Mouse (Mus musculus) forebrain, embryonic 13.5 days (tissue): ENCODE data around the gene Ccdc57. TPM values are rescaled to one million over a fixed set of nuclear protein-coding genes. Genes with fewer than 3 reads are reported as not detected.

Experiments
- ATAC-seq: fragments of 200-750 bp; cut with Nextera tagmentation; 2 replicates; pipeline ENCODE4 v1.8.0; 2017
- H3K27ac ChIP-seq: fragments of 300-500 bp; sonication (generic); 2 replicates; pipeline ENCODE4 v1.5.1; 2015; ENCODE audit warnings: inconsistent platforms, mild to moderate bottlenecking, moderate library complexity
- H3K27me3 ChIP-seq: fragments of 300-500 bp; sonication (generic); 2 replicates; pipeline ENCODE4 v1.6.1; 2015; ENCODE audit warnings: mild to moderate bottlenecking, inconsistent platforms
- H3K36me3 ChIP-seq: fragments of 300-500 bp; sonication (generic); 2 replicates; pipeline ENCODE4 v1.6.1; 2015; ENCODE audit warnings: mild to moderate bottlenecking, inconsistent platforms; ENCODE audit not compliant: poor library complexity, severe bottlenecking
- H3K4me1 ChIP-seq: fragments of 300-500 bp; sonication (generic); 2 replicates; pipeline ENCODE4 v1.6.1; 2015; ENCODE audit warnings: inconsistent platforms
- H3K4me2 ChIP-seq: fragments of 300-500 bp; sonication (generic); 2 replicates; pipeline ENCODE4 v1.6.1; 2015; ENCODE audit warnings: inconsistent platforms, mild to moderate bottlenecking, moderate library complexity
- H3K4me3 ChIP-seq: fragments of 300-500 bp; sonication (generic); 2 replicates; pipeline ENCODE4 v1.5.1; 2015; ENCODE audit warnings: mild to moderate bottlenecking, inconsistent platforms
- H3K9ac ChIP-seq: fragments of 300-500 bp; sonication (generic); 2 replicates; pipeline ENCODE4 v1.6.1; 2015; ENCODE audit warnings: mild to moderate bottlenecking, inconsistent platforms
- H3K9me3 ChIP-seq: fragments of 300-500 bp; sonication (generic); replicated peaks from 2 replicates; pipeline ENCODE4 v1.6.1; 2016; ENCODE audit warnings: inconsistent platforms
- WGBS: fragments of 180-500 bp; shearing (Covaris S2); methylation state at CpG from one replicate; pipeline ENCODE4 v1.1.7; 2015; 5-methylcytosine and 5-hydroxymethylcytosine counted together
- polyA plus RNA-seq: library from polyadenylated mRNA; unstranded; fragments of >200 nt; fragmentation: Nextera tagmentation; extraction: Ambion mirVana; gene quantifications from 2 replicates; pipeline ENCODE4 v1.2.1, GENCODE M21; 2015

The Ccdc57 gene
- polyA plus RNA-seq, 1 experiment from 2014 or later = 5.6 TPM

GRCm38 (mm10) chr11:120962050-120962771 is 29.5 kb upstream of the Ccdc57 start:
- Histone ChIP-seq H3K9me3 (no peaks in the 10 kb centered on the region), H3K27me3 (no peaks in the 10 kb centered on the region), H3K4me2 (no peak overlapping the region), H3K36me3 (peaks cover 98% of the 10 kb centered on the region), H3K4me1 (peaks cover 9% of the 10 kb centered on the region), H3K27ac (no peak overlapping the region), H3K9ac (no peak overlapping the region), H3K4me3 (no peak overlapping the region)
- no peak for ATAC-seq
- WGBS = 95% methylated on average over 13 of the region's 13 CpGs

GRCm38 (mm10) chr11:120961594-120961993 is 28.9 kb upstream of the Ccdc57 start:
- WGBS = 84% methylated on average over 7 of the region's 7 CpGs
- ATAC-seq = no peak
- no peaks in the 10 kb centered on the region for H3K27me3 ChIP-seq
- H3K4me1 ChIP-seq = peaks cover 9% of the 10 kb centered on the region
- H3K4me2 ChIP-seq = no peak overlapping the region
- H3K9me3 ChIP-seq = no peaks in the 10 kb centered on the region
- no peak overlapping the region for H3K9ac ChIP-seq
- H3K27ac ChIP-seq = no peak overlapping the region
- H3K4me3 ChIP-seq = no peak overlapping the region
- peaks cover 98% of the 10 kb centered on the region for H3K36me3 ChIP-seq

- Histone ChIP-seq H3K9me3 (no peaks in the 10 kb centered on the region), H3K4me1 (peaks cover 9% of the 10 kb centered on the region)
Observed at GRCm38 (mm10) chr11:120960248-120960647, 27.6 kb upstream of the Ccdc57 start.

GRCm38 (mm10) chr11:120959564-120959963 is 26.9 kb upstream of the Ccdc57 start:
- H3K4me2 ChIP-seq = no peak overlapping the region
- ATAC-seq = no peak
- H3K36me3 ChIP-seq = peaks cover 96% of the 10 kb centered on the region
- H3K27me3 ChIP-seq = no peaks in the 10 kb centered on the region
- H3K9me3 ChIP-seq = no peaks in the 10 kb centered on the region
- no peak overlapping the region for H3K9ac ChIP-seq
- H3K27ac ChIP-seq = no peak overlapping the region
- 76% methylated on average over 3 of the region's 3 CpGs for WGBS
- 0 out of 2 replicates have a peak, but pooled peaks cover 3% of the 10 kb centered on the region for H3K4me1 ChIP-seq
- no peak overlapping the region for H3K4me3 ChIP-seq

More at GRCm38 (mm10) chr11:120960248-120960647, 27.6 kb upstream of the Ccdc57 start:
- no peak overlapping the region for H3K9ac ChIP-seq
- peaks cover 98% of the 10 kb centered on the region for H3K36me3 ChIP-seq
- ATAC-seq = no peak
- H3K4me2 ChIP-seq = no peak overlapping the region
- WGBS = 81% methylated on average over 1 of the region's 1 CpGs
- no peaks in the 10 kb centered on the region for H3K27me3 ChIP-seq
- H3K27ac ChIP-seq = no peak overlapping the region
- no peak overlapping the region for H3K4me3 ChIP-seq

GRCm38 (mm10) chr11:120959066-120959465 is 26.4 kb upstream of the Ccdc57 start:
- H3K9me3 ChIP-seq = no peaks in the 10 kb centered on the region
- H3K36me3 ChIP-seq = peaks cover 91% of the 10 kb centered on the region
- H3K27ac ChIP-seq = no peak overlapping the region
- 87% methylated on average over 18 of the region's 18 CpGs for WGBS
- ATAC-seq = no peak
- no peak overlapping the region for H3K4me2 ChIP-seq
- H3K9ac ChIP-seq = no peak overlapping the region
- H3K27me3 ChIP-seq = no peaks in the 10 kb centered on the region
- H3K4me1 ChIP-seq = no peaks in the 10 kb centered on the region
- H3K4me3 ChIP-seq = no peak overlapping the region

GRCm38 (mm10) chr11:120957731-120958257 is 25.1 kb upstream of the Ccdc57 start:
- ATAC-seq = no peak
- Histone ChIP-seq H3K27ac (peak overlapping the region; percentile 11; the same call in 1 of the 2 replicates), H3K27me3 (no peaks in the 10 kb centered on the region), H3K9me3 (no peaks in the 10 kb centered on the region), H3K4me2 (no peak overlapping the region), H3K4me3 (no peak overlapping the region), H3K4me1 (no peaks in the 10 kb centered on the region), H3K9ac (no peak overlapping the region), H3K36me3 (peaks cover 78% of the 10 kb centered on the region)
- WGBS = 79% methylated on average over 15 of the region's 15 CpGs

GRCm38 (mm10) chr11:120957052-120957451 is 24.4 kb upstream of the Ccdc57 start:
- Histone ChIP-seq H3K4me2 (no peak overlapping the region), H3K27me3 (no peaks in the 10 kb centered on the region), H3K9ac (no peak overlapping the region), H3K4me1 (peaks cover 3% of the 10 kb centered on the region), H3K9me3 (no peaks in the 10 kb centered on the region), H3K27ac (no peak overlapping the region), H3K4me3 (no peak overlapping the region), H3K36me3 (peaks cover 71% of the 10 kb centered on the region)
- ATAC-seq = no peak
- 69% methylated on average over 8 of the region's 8 CpGs for WGBS

GRCm38 (mm10) chr11:120955701-120956100 is 23.0 kb upstream of the Ccdc57 start:
- Histone ChIP-seq H3K9me3 (no peaks in the 10 kb centered on the region), H3K27me3 (no peaks in the 10 kb centered on the region), H3K9ac (no peak overlapping the region), H3K4me3 (no peak overlapping the region), H3K4me2 (no peak overlapping the region), H3K36me3 (peaks cover 59% of the 10 kb centered on the region), H3K27ac (no peak overlapping the region), H3K4me1 (peaks cover 17% of the 10 kb centered on the region)
- WGBS = 97% methylated on average over 8 of the region's 8 CpGs
- ATAC-seq = no peak

GRCm38 (mm10) chr11:120954936-120955335 is 22.3 kb upstream of the Ccdc57 start:
- Histone ChIP-seq H3K4me1 (peaks cover 24% of the 10 kb centered on the region), H3K36me3 (peaks cover 51% of the 10 kb centered on the region), H3K9me3 (no peaks in the 10 kb centered on the region), H3K27me3 (peaks cover 6% of the 10 kb centered on the region), H3K27ac (no peak overlapping the region), H3K4me2 (no peak overlapping the region), H3K4me3 (no peak overlapping the region), H3K9ac (no peak overlapping the region)
- 82% methylated on average over 5 of the region's 5 CpGs for WGBS
- ATAC-seq = no peak

GRCm38 (mm10) chr11:120951731-120952730 is 19.4 kb upstream of the Ccdc57 start:
- peaks cover 23% of the 10 kb centered on the region for H3K36me3 ChIP-seq
- H3K9me3 ChIP-seq = no peaks in the 10 kb centered on the region
- peak overlapping the region; percentile 49; the same call in 1 of the 2 replicates for H3K4me3 ChIP-seq
- H3K4me2 ChIP-seq = peak overlapping the region; percentile 70
- WGBS = 82% methylated on average over 9 of the region's 9 CpGs
- 0 out of 2 replicates have a peak overlapping the region, but pooled peaks have one; percentile 44 for H3K27ac ChIP-seq
- no peak overlapping the region; the same call in 1 of the 2 replicates for H3K9ac ChIP-seq
- no peak for ATAC-seq
- peaks cover 39% of the 10 kb centered on the region for H3K4me1 ChIP-seq
- H3K27me3 ChIP-seq = peaks cover 34% of the 10 kb centered on the region

- Histone ChIP-seq H3K27me3 (peaks cover 34% of the 10 kb centered on the region), H3K4me3 (peak overlapping the region; percentile 49), H3K4me2 (peak overlapping the region; percentile 70), H3K36me3 (peaks cover 15% of the 10 kb centered on the region), H3K9me3 (no peaks in the 10 kb centered on the region), H3K9ac (peak overlapping the region; percentile 58), H3K27ac (peak overlapping the region; percentile 44; the same call in 1 of the 2 replicates), H3K4me1 (peaks cover 39% of the 10 kb centered on the region)
- peak; percentile 19 for ATAC-seq
- 20% methylated on average over 8 of the region's 8 CpGs for WGBS
Observed at GRCm38 (mm10) chr11:120951237-120951636, 18.6 kb upstream of the Ccdc57 start.
